Mouse (Mus musculus) liver, embryonic 13.5 days (tissue): ENCODE data around the gene Drosha. TPM values are rescaled to one million over a fixed set of nuclear protein-coding genes. Genes with fewer than 3 reads are reported as not detected.
"Not testable (repeated sequence)": the region's sequence is repeated elsewhere in the genome, so short reads cannot be mapped to it uniquely, and the experiment has no call there.

ENCODE experiments used
- ATAC-seq: fragments of 200-750 bp; cut with Nextera tagmentation; 2 replicates; pipeline ENCODE4 v1.8.0; 2017; ENCODE audit warnings: low read depth, mild to moderate bottlenecking, moderate number of reproducible peaks, moderate library complexity
- DNase-seq: peaks from one replicate; pipeline ENCODE4 v3.0.0; 2022
- H3K27ac ChIP-seq: fragments of 300-500 bp; sonication (generic); 2 replicates; pipeline ENCODE4 v1.5.1; 2015; ENCODE audit warnings: moderate library complexity, mild to moderate bottlenecking, inconsistent platforms
- H3K27me3 ChIP-seq: fragments of 300-500 bp; sonication (generic); 2 replicates; pipeline ENCODE4 v1.6.1; 2015; ENCODE audit warnings: mild to moderate bottlenecking, inconsistent platforms
- H3K36me3 ChIP-seq: fragments of 300-500 bp; sonication (generic); 2 replicates; pipeline ENCODE4 v1.6.1; 2015; ENCODE audit warnings: mild to moderate bottlenecking, inconsistent platforms
- H3K4me1 ChIP-seq: fragments of 300-500 bp; sonication (generic); replicated peaks from 2 replicates; pipeline ENCODE4 v1.6.1; 2015; ENCODE audit warnings: inconsistent platforms
- H3K4me2 ChIP-seq: fragments of 300-500 bp; sonication (generic); 2 replicates; pipeline ENCODE4 v1.6.1; 2015; ENCODE audit warnings: inconsistent platforms, mild to moderate bottlenecking, moderate library complexity
- H3K4me3 ChIP-seq: fragments of 300-500 bp; sonication (generic); replicated peaks from 2 replicates; pipeline ENCODE4 v1.5.1; 2015; ENCODE audit warnings: mild to moderate bottlenecking, inconsistent platforms
- H3K9ac ChIP-seq: fragments of 300-500 bp; sonication (generic); 2 replicates; pipeline ENCODE4 v1.6.1; 2015; ENCODE audit warnings: mild to moderate bottlenecking, inconsistent platforms
- H3K9me3 ChIP-seq: fragments of 300-500 bp; sonication (generic); replicated peaks from 2 replicates; pipeline ENCODE4 v1.6.1; 2016; ENCODE audit warnings: inconsistent platforms
- WGBS: fragments of 180-500 bp; shearing (Covaris S2); methylation state at CpG from one replicate; pipeline ENCODE4 v1.1.7; 2015; ENCODE audit not compliant: insufficient replicate concordance; 5-methylcytosine and 5-hydroxymethylcytosine counted together
- polyA plus RNA-seq: library from polyadenylated mRNA; unstranded; fragments of >200 nt; fragmentation: Nextera tagmentation; extraction: Ambion mirVana; gene quantifications from 2 replicates; pipeline ENCODE4 v1.2.1, GENCODE M21; 2015

The Drosha gene
- 14.3 and 20.4 TPM in 2 replicates for polyA plus RNA-seq

GRCm38 (mm10) chr15:12824197-12824952 lies at the start of gene Drosha, which contains the start of gene 6030458C11Rik:
Gene Drosha, plus strand, starts transcription at chr15:12824815.
Gene 6030458C11Rik, minus strand, starts transcription at chr15:12824649.
- ATAC-seq (peak; percentile 95), DNase-seq (peak; percentile 96)
- H3K9me3 ChIP-seq: no peaks in the 10 kb centered on the region
- H3K4me2 ChIP-seq: peak within 1 kb of the TSS; percentile 86
- under 1% methylated on average over 67 of the region's 67 CpGs for WGBS
- peak within 1 kb of the TSS; percentile 96 for H3K27ac ChIP-seq
- H3K4me1 ChIP-seq: peaks cover 65% of the 10 kb centered on the region
- no peaks in the 10 kb centered on the region for H3K27me3 ChIP-seq
- peaks cover 53% of the 10 kb centered on the region for H3K36me3 ChIP-seq
- H3K9ac ChIP-seq: peak within 1 kb of the TSS; percentile 91
- peak within 1 kb of the TSS; percentile 77 for H3K4me3 ChIP-seq

DNA sequence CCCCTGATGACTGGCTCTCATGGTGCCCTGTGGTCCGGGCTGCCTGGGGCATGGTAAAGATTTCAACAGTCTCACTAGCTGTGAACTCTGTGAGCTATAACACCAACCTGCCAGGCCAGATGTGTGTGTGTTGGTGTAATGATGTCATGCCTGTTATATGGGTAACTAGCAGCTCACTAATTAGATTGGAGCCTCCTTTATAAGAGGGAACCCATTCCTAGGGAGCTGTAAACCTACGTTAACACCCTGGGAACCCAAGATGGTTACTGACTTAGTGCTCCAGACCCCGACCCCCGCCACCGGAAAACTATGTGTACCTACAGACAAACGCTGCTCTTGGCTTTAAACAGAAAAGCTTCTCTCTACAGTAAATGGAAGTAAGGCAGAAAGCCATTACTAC lies 43.3 kb upstream of the Drosha start:
- Histone ChIP-seq H3K36me3 (no peaks in the 10 kb centered on the region), H3K9me3 (no peaks in the 10 kb centered on the region), H3K27ac (no peak overlapping the region), H3K4me3 (no peak overlapping the region), H3K4me1 (no peaks in the 10 kb centered on the region), H3K27me3 (no peaks in the 10 kb centered on the region), H3K9ac (no peak overlapping the region), H3K4me2 (no peak overlapping the region)
- DNase-seq (no peak), ATAC-seq (no peak)
- WGBS: 65% methylated on average over 6 of the region's 6 CpGs

GRCm38 (mm10) chr15:12781729-12782326 lies 42.8 kb upstream of the Drosha start:
- Histone ChIP-seq H3K9ac (no peak overlapping the region), H3K9me3 (no peaks in the 10 kb centered on the region), H3K4me1 (no peaks in the 10 kb centered on the region), H3K36me3 (no peaks in the 10 kb centered on the region), H3K27me3 (no peaks in the 10 kb centered on the region), H3K4me3 (no peak overlapping the region), H3K27ac (no peak overlapping the region), H3K4me2 (no peak overlapping the region)
- WGBS: 56% methylated on average over 11 of the region's 16 CpGs
- DNase-seq (no peak), ATAC-seq (no peak)

- WGBS: 56% methylated on average over 5 of the region's 5 CpGs
- Histone ChIP-seq H3K9me3 (no peaks in the 10 kb centered on the region), H3K27ac (no peak overlapping the region), H3K27me3 (no peaks in the 10 kb centered on the region), H3K4me3 (no peak overlapping the region), H3K4me1 (no peaks in the 10 kb centered on the region), H3K36me3 (no peaks in the 10 kb centered on the region), H3K9ac (no peak overlapping the region), H3K4me2 (no peak overlapping the region)
- DNase-seq: no peak
- ATAC-seq: no peak
Observed at GRCm38 (mm10) chr15:12788536-12788935, 36.1 kb upstream of the Drosha start.

DNA sequence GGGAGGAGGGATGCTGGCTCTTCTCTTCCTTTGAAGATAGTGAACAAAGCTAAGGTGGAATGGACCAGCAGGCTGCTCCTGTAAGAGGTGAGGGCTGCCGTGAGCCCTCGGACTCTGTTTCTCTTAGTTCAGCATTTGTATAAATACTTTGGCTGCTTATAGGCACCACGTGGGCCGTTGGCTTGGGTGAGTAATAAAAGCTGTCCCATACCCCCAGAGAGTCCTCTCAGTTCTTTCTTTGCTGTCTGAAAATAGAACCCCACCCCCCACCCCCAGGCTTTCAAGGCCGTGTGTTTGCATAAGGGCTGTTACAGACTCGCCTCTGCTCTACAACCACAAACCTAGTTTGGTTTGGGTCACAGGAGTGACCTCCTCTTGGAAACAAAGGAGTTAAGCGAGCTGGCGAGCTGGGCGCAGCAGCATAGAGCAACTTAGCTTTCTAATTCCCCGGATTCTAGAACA lies 35.2 kb upstream of the Drosha start:
- Histone ChIP-seq H3K27ac (no peak overlapping the region), H3K9me3 (no peaks in the 10 kb centered on the region), H3K4me2 (peak overlapping the region; percentile 12; the same call in 1 of the 2 replicates), H3K27me3 (no peaks in the 10 kb centered on the region), H3K4me3 (no peak overlapping the region), H3K4me1 (no peaks in the 10 kb centered on the region), H3K36me3 (no peaks in the 10 kb centered on the region), H3K9ac (no peak overlapping the region)
- ATAC-seq (no peak), DNase-seq (no peak)
- 43% methylated on average over 10 of the region's 10 CpGs for WGBS

DNA sequence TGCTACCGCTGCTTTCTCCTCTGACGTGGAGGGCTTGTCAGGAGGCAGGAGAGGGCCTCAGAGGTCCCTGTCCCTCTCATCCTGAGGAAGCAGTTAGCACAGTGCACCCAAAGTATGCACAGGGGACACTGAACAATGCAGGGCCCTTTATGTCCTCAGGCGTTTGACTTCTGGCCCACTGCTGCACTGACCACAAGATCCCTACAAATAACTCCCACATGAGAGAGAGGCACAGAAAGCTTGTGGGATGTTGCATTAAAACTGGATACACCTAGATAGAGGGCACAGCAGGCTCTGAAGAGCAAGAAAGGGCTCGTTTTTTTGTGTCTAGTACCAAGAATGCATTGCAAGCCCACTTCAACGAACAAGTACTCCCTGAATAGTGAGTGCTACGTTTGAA lies 30.3 kb upstream of the Drosha start:
- 58% methylated on average over 6 of the region's 6 CpGs for WGBS
- H3K9ac ChIP-seq: no peak overlapping the region
- H3K27me3 ChIP-seq: no peaks in the 10 kb centered on the region
- H3K4me2 ChIP-seq: no peak overlapping the region
- no peaks in the 10 kb centered on the region for H3K9me3 ChIP-seq
- no peaks in the 10 kb centered on the region for H3K4me1 ChIP-seq
- H3K4me3 ChIP-seq: no peak overlapping the region
- no peak overlapping the region for H3K27ac ChIP-seq
- ATAC-seq: no peak
- no peak for DNase-seq
- H3K36me3 ChIP-seq: no peaks in the 10 kb centered on the region

DNA sequence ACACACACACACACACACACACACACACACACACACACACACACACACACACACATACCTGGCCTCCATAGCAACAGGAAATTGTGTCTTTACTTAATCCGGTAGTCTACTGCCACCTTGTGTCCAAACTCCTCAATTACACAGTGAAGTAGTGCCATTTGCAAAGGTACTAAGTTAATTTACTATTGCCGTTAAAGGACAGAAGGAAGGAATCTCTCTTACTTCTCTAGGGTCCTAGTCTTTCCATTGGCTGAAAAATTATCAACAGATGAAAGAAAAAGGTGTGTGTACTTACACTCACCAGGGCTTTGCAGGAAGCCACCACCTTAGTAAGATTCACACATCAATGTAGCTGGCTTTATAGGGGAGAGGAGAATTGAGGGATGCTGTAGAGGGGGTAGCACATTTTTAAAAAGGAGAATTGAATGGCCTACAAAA lies 29.1 kb upstream of the Drosha start:
- H3K9ac ChIP-seq: no peak overlapping the region
- peak; percentile 33 for DNase-seq
- ATAC-seq: no peak
- no peaks in the 10 kb centered on the region for H3K4me1 ChIP-seq
- H3K27ac ChIP-seq: no peak overlapping the region
- H3K4me3 ChIP-seq: no peak overlapping the region
- no peaks in the 10 kb centered on the region for H3K27me3 ChIP-seq
- H3K36me3 ChIP-seq: no peaks in the 10 kb centered on the region
- H3K9me3 ChIP-seq: no peaks in the 10 kb centered on the region
- no peak overlapping the region for H3K4me2 ChIP-seq
- WGBS: 0% methylated on average over 2 of the region's 2 CpGs

GRCm38 (mm10) chr15:12795909-12796470 lies 28.6 kb upstream of the Drosha start:
- WGBS: 59% methylated on average over 13 of the region's 13 CpGs

DNA sequence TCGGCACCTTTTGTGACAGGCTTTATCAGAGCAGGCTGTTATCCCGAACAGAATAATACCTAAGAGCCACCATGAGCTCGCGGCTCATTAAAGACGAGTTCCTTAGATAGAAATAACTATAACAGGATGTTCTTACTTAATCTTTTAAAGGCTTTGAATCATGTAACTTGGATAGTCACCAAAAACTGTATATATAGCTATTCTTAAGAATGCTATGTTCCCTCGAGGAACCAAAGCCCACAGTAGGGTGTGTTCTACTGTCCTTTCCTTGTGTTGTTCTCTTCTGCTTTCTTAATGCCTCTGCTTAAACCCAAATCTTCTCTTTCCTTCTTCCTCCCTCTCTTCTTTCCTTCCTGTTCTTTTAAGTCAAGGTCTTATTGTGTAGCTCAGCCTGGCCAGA lies 26.6 kb upstream of the Drosha start:
- no peak overlapping the region for H3K9ac ChIP-seq
- H3K36me3 ChIP-seq: no peaks in the 10 kb centered on the region
- no peaks in the 10 kb centered on the region for H3K27me3 ChIP-seq
- no peak overlapping the region for H3K4me3 ChIP-seq
- ATAC-seq (no peak), DNase-seq (no peak)
- H3K4me2 ChIP-seq: no peak overlapping the region
- H3K27ac ChIP-seq: no peak overlapping the region
- no peaks in the 10 kb centered on the region for H3K9me3 ChIP-seq
- H3K4me1 ChIP-seq: no peaks in the 10 kb centered on the region
- 54% methylated on average over 6 of the region's 6 CpGs for WGBS

More at GRCm38 (mm10) chr15:12795909-12796470, 28.6 kb upstream of the Drosha start:
- no peaks in the 10 kb centered on the region for H3K36me3 ChIP-seq
- no peak overlapping the region for H3K4me3 ChIP-seq
- DNase-seq (no peak), ATAC-seq (no peak)
- H3K9me3 ChIP-seq: no peaks in the 10 kb centered on the region
- no peak overlapping the region for H3K27ac ChIP-seq
- no peaks in the 10 kb centered on the region for H3K4me1 ChIP-seq
- no peak overlapping the region for H3K4me2 ChIP-seq
- no peak overlapping the region for H3K9ac ChIP-seq
- no peaks in the 10 kb centered on the region for H3K27me3 ChIP-seq

DNA sequence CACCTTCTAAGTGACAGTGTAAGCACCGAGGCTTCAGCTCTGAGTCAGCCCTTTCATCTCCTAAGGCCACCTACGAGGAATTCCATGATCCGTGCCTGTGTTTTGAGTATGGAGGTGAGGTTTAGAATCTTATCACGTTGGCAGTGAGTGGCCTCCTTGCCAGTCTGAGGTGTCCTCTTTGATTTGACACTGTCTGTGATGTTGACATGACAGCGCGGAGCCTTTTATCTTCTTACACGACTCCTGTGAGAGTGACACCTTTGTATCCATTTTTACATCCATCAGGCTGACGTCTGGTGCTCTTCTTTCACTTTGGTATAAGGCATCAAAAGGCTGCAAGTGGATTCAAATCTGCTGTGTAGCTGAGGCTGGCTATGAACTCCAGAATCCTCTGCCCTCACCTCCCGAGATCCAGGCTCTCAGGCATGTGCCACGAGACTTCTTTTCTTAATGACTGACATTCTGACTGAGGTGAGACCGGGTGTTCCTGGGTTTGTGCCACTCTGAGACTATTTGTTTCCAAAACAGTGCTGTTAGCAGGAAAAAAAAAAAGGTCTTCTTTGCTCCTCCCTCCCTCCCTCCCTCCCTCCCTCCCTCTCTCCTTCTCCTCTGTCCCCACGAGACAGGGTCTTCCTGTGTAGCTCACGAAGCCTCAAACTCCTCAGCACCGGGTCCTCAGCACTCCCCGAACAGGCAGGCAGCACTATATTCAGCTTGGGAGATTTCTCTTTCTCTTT lies 24.0 kb upstream of the Drosha start:
- Histone ChIP-seq H3K9me3 (no peaks in the 10 kb centered on the region), H3K4me1 (peaks cover 7% of the 10 kb centered on the region), H3K27me3 (no peaks in the 10 kb centered on the region), H3K4me3 (no peak overlapping the region), H3K36me3 (no peaks in the 10 kb centered on the region), H3K27ac (no peak overlapping the region), H3K4me2 (no peak overlapping the region), H3K9ac (no peak overlapping the region)
- no peak for ATAC-seq
- DNase-seq: no peak
- WGBS: 45% methylated on average over 15 of the region's 15 CpGs

DNA sequence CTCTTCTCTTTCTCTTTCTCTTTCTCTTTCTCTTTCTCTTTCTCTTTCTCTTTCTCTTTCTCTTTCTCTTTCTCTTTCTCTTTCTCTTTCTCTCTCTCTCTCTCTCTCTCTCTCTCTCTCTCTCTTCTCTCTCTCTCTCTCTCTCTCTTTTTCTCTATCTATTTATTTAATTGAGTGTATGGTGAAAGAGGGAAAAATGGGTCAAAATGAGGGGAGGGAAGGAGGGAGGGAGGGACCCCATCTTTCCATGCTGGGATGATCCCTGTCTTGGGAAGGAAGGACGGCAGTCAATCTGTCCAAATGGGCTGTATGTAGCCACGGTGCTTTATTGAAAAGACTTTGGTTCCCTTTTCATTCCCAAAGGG lies 23.5 kb upstream of the Drosha start:
- ATAC-seq, DNase-seq, H3K27me3 ChIP-seq, H3K9me3 ChIP-seq, H3K27ac ChIP-seq, H3K4me3 ChIP-seq, H3K36me3 ChIP-seq, H3K4me2 ChIP-seq, H3K9ac ChIP-seq: not testable (repeated sequence)
- H3K4me1 ChIP-seq: peaks cover 13% of the 10 kb centered on the region
- 70% methylated on average over 2 of the region's 2 CpGs for WGBS
